Mouse (Mus musculus) erythroblast, embryonic 14.5 days (primary cell): ENCODE results near the gene Serp2.

Source experiments
- GATA1 ChIP-seq: IDR thresholded peaks from 2 replicates; pipeline ENCODE4 v1.6.1; 2012; ENCODE audit warnings: low read length, inconsistent platforms, mixed read lengths
- TAL1 ChIP-seq: IDR thresholded peaks from 3 replicates; pipeline ENCODE4 v1.6.1; 2012; ENCODE audit warnings: low read length, inconsistent platforms, mixed read lengths

DNA sequence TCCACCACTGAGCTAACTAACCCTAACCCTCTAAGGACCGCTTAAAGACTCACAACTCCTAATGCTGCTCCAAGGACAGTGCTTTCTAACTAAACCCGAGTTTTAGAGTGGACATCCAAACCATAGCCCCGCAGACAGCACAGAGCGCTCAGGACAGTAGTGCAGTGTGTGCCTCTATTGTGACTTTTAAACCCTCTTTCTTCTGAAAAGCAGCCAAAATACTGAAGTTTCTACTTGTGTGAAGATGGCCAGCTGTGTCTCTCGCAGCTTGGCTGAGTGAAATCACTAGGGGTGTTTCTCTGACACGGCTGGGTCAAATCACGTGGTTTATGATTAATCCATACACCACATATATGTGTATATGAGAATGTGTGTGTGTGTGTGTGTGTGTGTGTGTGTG, 33.4 kb upstream of the Serp2 start:
- TF ChIP-seq TAL1 (no peak), GATA1 (no peak)
